Mouse (Mus musculus) common myeloid progenitor, adult 5-6 weeks (primary cell): ENCODE measurements around the gene Lsm2. TPM values are rescaled to one million over a fixed set of nuclear protein-coding genes. Genes with fewer than 3 reads are reported as not detected.
A peak's percentile ranks its signal among the peaks of the same experiment; 100 is the strongest.
"Not testable (repeated sequence)": the region's sequence is repeated elsewhere in the genome, so short reads cannot be mapped to it uniquely, and the experiment has no call there.

Experiments
- ATAC-seq: replicated peaks from 2 replicates; pipeline ENCODE4 v1.8.0; 2016; ENCODE audit warnings: low read depth, mild to moderate bottlenecking, moderate TSS enrichment, inconsistent platforms; ENCODE audit not compliant: poor library complexity, severe bottlenecking
- total RNA-seq: library from RNA; stranded (forward); fragments of 200-1000, 187-1606 nt; gene quantifications from 2 replicates; pipeline ENCODE4 v1.2.3, GENCODE M21; 2017

The Lsm2 gene
- total RNA-seq, 1 experiment from 2014 or later, result 34.1 TPM

- ATAC-seq, result not testable (repeated sequence)
These were observed 24.2 kb downstream of the Lsm2 start for GRCm38 (mm10) chr17:35005902-35006301.

- ATAC-seq, result no peak
These were observed 25.8 kb downstream of the Lsm2 start for GRCm38 (mm10) chr17:35007387-35007991.

- no peak for ATAC-seq
These were observed 27.9 kb downstream of the Lsm2 start for GRCm38 (mm10) chr17:35009586-35009985.

DNA sequence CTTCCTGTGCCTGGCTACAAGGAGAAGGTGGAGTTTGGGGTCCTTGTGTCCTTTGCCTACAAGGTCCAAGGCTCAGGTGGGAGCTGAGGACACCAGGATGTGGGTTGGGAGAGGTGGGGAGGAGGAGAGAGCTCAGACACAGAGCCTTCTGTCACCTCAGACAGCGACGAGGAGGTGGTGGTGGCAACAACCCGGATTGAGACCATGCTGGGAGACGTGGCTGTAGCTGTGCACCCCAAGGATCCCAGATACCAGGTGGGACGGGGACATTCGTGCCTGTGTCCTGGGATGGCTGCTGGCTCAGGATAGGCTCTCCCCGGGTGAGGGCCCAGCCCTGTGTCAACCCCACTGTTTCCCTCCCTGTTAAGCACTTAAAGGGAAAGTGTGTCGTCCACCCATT lies 29.8 kb downstream of the Lsm2 start:
- no peak for ATAC-seq

GRCm38 (mm10) chr17:35012430-35012829 lies 30.8 kb downstream of the Lsm2 start:
- no peak for ATAC-seq

DNA sequence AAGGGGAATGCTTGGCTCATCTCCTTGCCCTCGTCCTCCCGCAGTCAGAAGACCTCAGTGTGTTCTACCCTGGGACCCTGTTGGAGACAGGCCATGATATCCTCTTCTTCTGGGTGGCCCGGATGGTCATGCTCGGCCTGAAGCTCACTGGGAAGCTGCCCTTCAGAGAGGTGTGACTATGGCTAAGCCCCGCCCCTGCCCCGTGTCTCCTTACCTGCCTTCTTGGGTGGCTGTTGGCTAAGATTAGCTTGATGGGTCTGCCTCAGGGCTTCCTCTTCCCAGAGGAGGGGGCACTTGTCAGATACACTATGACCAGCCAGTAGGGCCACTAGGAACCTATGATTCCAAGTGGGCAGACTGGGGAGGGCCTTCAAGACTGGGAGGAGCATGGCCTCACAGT lies 31.6 kb downstream of the Lsm2 start:
- no peak for ATAC-seq

GRCm38 (mm10) chr17:35015296-35015695 lies 33.6 kb downstream of the Lsm2 start:
- ATAC-seq, result no peak

- peak; percentile 31; the same call in 1 of the 2 replicates for ATAC-seq
These were observed 34.7 kb downstream of the Lsm2 start, which contains the start of gene Vwa7 for GRCm38 (mm10) chr17:35016376-35016775. Vwa7 (plus strand) TSS chr17:35016579.

DNA sequence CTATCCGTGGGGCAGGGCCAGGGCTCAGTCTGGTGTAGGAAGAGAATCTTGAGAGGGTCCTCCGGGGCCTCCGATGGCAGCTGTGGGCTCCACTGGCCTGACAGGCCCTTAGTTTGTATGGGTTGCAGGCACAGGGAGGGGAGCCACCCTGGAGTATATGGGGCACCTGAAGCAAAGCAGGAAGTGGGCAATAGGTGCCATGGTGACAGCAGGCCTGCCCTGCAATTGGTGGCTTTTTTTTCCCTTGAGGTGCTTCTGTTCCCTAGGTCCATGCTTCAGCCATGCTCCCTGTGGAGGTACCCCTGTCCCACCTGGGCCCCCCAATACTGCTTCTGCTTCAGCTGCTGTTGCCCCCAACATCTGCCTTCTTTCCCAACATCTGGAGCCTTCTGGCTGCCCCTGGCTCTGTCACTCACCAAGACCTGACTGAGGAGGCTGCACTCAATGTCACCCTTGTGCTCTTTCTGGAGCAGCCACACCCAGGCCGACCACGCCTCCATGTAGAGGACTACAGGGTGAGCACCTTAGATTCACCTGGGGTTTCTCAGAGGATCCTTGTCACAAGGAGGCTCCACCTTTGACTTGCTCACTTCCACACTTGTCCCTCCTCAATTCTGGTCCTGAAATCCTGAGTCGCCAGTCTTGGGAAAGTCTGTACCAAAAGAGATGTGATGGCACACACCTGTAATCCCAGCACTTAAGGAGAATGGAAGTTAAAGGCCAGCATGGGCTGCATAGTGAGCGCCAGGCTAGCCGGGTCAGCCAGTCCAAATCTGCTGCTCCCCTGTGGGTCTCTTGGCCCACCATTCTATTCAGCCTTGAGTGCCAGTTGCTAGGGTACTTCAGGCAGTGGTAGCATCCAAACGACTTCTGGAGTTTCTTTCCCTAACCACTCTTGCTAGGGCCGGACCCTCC lies 35.4 kb downstream of the Lsm2 start:
- no peak for ATAC-seq

DNA sequence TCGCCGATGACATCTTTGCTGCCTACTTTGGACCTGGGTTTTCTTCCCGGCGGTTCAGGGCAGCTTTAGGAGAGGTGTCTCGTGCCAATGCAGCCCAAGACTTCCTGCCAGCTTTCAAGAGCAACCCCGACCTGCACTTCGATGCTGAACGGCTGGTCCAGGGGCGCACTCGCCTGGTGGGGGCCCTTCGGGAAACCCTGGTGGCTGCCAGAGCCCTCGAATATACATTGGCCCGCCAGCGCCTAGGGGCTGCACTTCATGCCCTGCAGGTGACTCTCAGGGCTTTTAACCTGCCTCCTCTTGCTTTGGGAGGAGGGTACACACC lies 36.0 kb downstream of the Lsm2 start:
- no peak for ATAC-seq

- ATAC-seq, result no peak
These were observed 36.5 kb downstream of the Lsm2 start for GRCm38 (mm10) chr17:35018171-35018570.

DNA sequence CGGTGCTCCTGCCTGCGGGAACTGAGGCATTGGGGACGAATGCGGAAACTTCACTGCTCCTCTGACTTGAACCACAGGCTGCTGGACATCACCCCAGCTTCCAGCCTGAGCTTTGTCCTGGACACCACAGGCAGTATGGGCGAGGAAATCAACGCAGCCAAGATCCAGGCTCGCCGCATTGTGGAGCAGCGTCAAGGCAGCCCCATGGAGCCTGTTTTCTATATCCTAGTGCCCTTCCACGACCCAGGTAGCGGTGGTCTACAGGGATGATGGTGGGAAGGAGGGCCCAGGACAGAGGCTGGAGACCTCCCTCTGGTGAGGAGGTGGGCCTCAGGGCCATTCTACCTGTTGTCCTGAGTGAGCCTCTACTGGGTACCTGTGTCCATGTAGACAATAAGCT lies 38.2 kb downstream of the Lsm2 start:
- no peak for ATAC-seq

GRCm38 (mm10) chr17:35020551-35020950 lies 38.9 kb downstream of the Lsm2 start:
- ATAC-seq, result no peak

DNA sequence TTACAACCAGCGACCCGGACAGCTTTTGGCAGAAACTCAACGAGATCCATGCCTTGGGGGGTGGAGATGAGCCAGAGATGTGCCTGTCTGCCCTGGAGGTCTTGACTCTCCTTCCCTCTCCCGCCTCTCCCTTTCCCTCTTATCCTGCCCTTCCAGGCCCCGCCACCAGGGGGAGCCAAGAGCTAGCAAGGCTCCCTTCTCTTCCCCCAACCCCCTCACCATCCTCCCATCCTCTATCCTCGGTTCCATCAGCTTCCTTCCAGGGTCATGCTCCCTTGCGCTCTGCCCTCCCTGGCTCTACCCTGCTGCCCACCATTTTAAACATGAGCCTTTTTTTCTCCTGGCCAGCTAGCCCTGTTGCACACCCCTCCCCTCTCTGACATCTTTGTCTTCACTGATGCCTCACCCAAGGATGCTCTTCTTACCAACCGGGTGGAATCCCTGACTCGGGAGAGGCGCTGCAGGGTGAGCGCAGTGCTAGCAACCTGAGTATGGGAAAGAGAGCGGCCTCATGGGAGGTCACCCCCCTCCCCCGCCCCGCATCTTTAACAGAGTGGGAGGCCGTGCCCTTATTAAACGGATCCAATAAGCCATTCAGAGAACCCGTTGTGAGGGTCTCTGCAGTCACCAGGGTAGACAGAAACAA lies 39.6 kb downstream of the Lsm2 start:
- ATAC-seq, result peak; percentile 53

- ATAC-seq, result peak; percentile 67
These were observed 40.3 kb downstream of the Lsm2 start for GRCm38 (mm10) chr17:35021842-35022477.

DNA sequence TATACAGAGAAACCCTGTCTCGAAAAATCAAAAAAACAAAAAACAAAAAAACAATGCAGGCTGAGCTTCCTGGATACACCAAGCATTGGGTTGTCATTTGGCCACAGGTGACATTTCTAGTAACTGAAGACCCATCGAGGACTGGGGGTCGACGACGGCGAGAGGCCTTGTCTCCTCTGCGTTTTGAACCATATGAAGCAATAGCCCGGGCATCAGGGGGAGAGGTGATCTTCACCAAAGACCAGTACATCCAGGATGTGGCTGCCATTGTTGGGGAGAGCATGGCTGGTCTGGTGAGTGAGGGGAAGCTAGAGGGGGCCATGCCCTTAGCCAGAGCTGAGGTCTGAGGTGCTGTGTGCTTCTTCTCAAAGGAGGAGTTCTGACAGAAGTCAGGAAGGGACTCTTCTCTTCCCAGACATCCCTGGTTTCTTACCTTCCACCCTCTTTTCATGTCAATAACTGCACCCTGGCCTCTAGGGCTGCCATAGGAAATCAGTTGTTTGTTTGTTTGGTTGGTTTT lies 40.9 kb downstream of the Lsm2 start:
- no peak for ATAC-seq

DNA sequence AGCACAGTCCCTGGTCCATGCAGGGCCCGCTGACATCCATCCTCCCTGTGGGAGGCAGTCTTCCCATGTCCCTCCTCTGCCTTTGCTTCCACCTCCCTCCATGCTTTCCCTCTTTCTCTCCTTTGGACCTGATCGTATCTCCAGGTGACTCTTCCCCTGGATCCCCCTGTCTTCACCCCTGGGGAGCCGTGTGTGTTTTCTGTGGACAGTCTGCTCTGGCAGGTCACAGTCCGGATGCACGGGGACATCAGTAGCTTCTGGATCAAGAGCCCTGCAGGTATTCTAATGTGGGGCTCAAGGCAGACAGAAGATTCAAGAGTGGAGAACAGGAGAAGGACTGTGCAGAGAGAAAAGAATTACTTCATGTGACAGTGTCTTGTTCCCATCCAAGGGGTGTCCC lies 41.6 kb downstream of the Lsm2 start:
- ATAC-seq, result no peak

DNA sequence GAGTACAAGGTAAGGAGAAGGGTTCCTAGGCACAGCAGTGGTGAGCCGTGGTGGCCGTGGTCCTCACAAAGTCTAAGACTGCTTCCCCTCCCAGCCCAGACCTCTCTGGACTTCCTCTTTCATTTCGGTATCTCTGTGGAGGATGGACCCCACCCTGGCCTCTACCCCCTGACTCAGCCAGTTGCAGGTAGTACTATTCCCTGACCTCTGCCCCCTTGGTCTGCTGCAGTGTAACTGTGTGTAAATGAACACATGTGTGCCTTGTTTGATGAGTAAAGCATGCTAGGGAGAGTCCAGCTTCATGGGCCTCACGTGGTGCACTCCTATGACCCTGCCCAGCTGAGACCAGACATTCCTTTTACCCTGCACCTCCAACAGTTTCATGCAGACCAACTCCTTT lies 42.1 kb downstream of the Lsm2 start:
- 0 out of 2 replicates have a peak, but pooled peaks have one; percentile 12 for ATAC-seq

- no peak for ATAC-seq
These were observed 42.6 kb downstream of the Lsm2 start for GRCm38 (mm10) chr17:35024261-35024660.
